Mouse (Mus musculus) macrophage (primary cell): ENCODE measurements around the gene Tagln2. TPM values are rescaled to one million over a fixed set of nuclear protein-coding genes. Genes with fewer than 3 reads are reported as not detected.
A peak's percentile ranks its signal among the peaks of the same experiment; 100 is the strongest.

Experiments
- H3K27ac ChIP-seq: fragments of 350-480 bp; formaldehyde crosslinking; 2 replicates; pipeline ENCODE4 v1.9.0; 2021
- H3K36me3 ChIP-seq: fragments of 350-480 bp; formaldehyde crosslinking; 2 replicates; pipeline ENCODE4 v1.9.0; 2021; ENCODE audit errors: inconsistent target
- H3K4me3 ChIP-seq: fragments of 350-480 bp; formaldehyde crosslinking; 2 replicates; pipeline ENCODE4 v1.9.0; 2021; ENCODE audit errors: inconsistent target
- H3K79me2 ChIP-seq: fragments of 350-480 bp; formaldehyde crosslinking; 2 replicates; pipeline ENCODE4 v1.9.0; 2021; ENCODE audit errors: inconsistent target
- WGBS: methylation state at CpG from one replicate; pipeline ENCODE4 v1.1.7; 2026; ENCODE audit warnings: inconsistent platforms; ENCODE audit not compliant: missing documents; 5-methylcytosine and 5-hydroxymethylcytosine counted together
- polyA plus RNA-seq: library from polyadenylated mRNA; stranded (reverse); fragments of 250-400 nt; gene quantifications from 3 replicates; pipeline ENCODE4 v1.2.4, GENCODE M21; 2018; ENCODE audit warnings: inconsistent platforms

Tagln2 gene
- polyA plus RNA-seq, 1 experiment from 2014 or later = 441 TPM

DNA sequence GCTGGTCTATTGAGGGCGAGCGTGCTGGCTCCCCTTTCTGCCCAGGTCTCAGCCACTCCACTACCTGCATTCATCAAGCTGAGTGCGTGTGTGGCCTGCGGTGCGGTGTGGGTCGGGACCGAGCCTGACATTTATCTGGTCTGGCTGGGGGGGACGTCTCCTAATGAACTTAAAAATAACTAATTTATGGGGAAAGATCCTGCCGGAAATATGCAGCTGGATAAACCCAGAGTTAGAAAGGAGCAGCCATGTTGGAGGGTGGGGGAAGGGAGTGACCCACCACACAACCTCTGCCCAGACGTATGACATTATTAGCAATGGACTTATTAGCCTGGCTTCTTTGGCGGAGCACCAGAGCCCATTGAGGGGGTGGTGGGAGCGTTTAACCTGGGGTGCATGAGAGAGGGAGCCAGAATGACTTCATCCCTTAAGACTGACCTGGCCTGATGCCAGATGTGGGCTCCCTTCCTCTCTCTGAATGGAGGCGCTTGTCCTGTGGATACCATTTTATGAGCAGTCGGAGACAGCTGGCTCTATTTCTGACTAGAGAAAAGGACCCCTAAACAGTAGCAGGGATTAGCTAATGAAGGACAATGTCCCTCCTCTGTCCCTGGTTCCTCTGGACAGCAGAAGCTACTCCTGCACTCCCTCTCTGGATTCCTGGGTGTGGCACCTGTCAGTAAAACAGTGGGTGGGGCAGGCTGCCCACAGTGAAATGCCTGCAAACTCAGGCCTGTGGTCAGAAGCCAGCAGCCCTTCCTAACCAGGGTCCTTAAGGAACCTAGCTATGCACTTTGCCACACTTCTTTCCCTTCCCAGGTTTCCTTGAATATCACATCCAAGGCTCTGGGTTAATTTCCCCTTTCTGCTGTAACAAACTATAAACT lies 3.5 kb downstream of the Tagln2 start:
- H3K36me3 ChIP-seq = peaks cover 29% of the 10 kb centered on the region; the same call in 1 of the 2 replicates
- 34% methylated on average over 14 of the region's 14 CpGs for WGBS

GRCm38 (mm10) chr1:172504756-172505155 lies 4.9 kb downstream of the Tagln2 start:
- H3K27ac ChIP-seq = no peak overlapping the region
- peaks cover 59% of the 10 kb centered on the region for H3K79me2 ChIP-seq
- WGBS = 80% methylated on average over 8 of the region's 8 CpGs
- H3K36me3 ChIP-seq = peaks cover 29% of the 10 kb centered on the region; the same call in 1 of the 2 replicates
- H3K4me3 ChIP-seq = no peak overlapping the region

More for the DNA sequence above, 3.5 kb downstream of the Tagln2 start:
- H3K79me2 ChIP-seq = peaks cover 59% of the 10 kb centered on the region
- peak overlapping the region; percentile 82 for H3K4me3 ChIP-seq
- H3K27ac ChIP-seq = peak overlapping the region; percentile 96

DNA sequence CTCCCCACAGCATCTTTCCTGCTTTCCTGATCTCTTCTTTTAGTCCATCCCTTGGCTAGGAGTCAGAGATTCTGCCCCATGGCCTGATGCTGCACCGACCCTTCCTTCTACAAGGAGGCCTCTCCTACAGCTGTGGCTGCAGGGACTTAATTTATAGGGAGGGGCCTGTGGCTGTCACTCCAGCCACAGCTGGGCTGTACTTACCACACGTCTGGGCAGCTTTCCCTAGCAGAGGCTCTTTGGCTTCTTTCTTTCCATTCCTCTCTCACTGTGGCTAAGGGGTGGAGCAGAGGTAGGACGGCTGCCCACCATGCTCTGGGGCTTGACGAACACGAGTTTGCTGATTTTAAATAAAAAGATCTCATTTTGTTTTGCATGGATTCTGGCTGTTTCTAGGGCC lies 7.2 kb downstream of the Tagln2 start:
- H3K36me3 ChIP-seq = peaks cover 29% of the 10 kb centered on the region; the same call in 1 of the 2 replicates
- no peak overlapping the region for H3K4me3 ChIP-seq
- H3K79me2 ChIP-seq = peaks cover 41% of the 10 kb centered on the region
- WGBS = 40% methylated on average over 5 of the region's 5 CpGs
- H3K27ac ChIP-seq = no peak overlapping the region

GRCm38 (mm10) chr1:172507701-172508100 lies 7.9 kb downstream of the Tagln2 start:
- Histone ChIP-seq H3K79me2 (peaks cover 34% of the 10 kb centered on the region), H3K4me3 (no peak overlapping the region), H3K36me3 (peaks cover 29% of the 10 kb centered on the region; the same call in 1 of the 2 replicates), H3K27ac (no peak overlapping the region)
- WGBS = 94% methylated on average over 2 of the region's 3 CpGs

- Histone ChIP-seq H3K79me2 (peaks cover 29% of the 10 kb centered on the region), H3K27ac (no peak overlapping the region), H3K4me3 (no peak overlapping the region), H3K36me3 (peaks cover 29% of the 10 kb centered on the region; the same call in 1 of the 2 replicates)
- WGBS = 73% methylated on average over 2 of the region's 2 CpGs
Observed at GRCm38 (mm10) chr1:172508172-172508571, 8.3 kb downstream of the Tagln2 start.

- no peak overlapping the region for H3K27ac ChIP-seq
- no peak overlapping the region for H3K4me3 ChIP-seq
- H3K79me2 ChIP-seq = peaks cover 19% of the 10 kb centered on the region
- peaks cover 29% of the 10 kb centered on the region; the same call in 1 of the 2 replicates for H3K36me3 ChIP-seq
- 80% methylated on average over 5 of the region's 5 CpGs for WGBS
Observed at GRCm38 (mm10) chr1:172509235-172509634, 9.4 kb downstream of the Tagln2 start.

- no peak overlapping the region for H3K27ac ChIP-seq
- WGBS = 56% methylated on average over 8 of the region's 8 CpGs
Observed at GRCm38 (mm10) chr1:172509983-172510382, 10.1 kb downstream of the Tagln2 start.

DNA sequence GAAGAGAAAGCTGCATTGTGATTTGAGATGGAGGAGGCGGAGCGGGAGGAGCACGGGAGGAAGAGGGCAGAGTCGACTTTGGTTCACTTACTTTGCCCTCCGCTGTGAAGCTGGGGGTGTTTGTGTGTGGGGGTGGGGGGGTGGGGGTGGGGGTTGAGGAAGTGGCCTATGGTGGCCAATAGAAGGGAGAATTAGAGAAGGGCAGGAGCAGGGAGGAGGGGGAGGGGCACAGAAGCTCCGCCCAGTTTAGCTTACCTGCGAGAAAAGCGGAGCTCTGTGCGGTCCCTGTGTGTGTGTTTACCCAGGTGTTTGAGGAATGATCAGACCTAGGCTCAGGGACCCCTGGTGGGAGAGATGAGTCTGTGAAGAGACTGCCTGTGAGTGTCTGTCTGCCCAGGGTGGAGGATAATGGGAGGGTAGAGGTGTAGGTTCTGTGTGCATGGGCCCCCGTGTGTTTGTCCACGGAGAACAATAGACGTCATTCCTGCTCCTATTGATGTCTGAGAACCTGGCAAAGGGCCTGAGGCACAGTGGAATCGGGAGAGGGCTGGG lies 10.7 kb downstream of the Tagln2 start:
- peaks cover 22% of the 10 kb centered on the region; the same call in 1 of the 2 replicates for H3K36me3 ChIP-seq
- 84% methylated on average over 10 of the region's 13 CpGs for WGBS
- peaks cover 6% of the 10 kb centered on the region for H3K79me2 ChIP-seq
- no peak overlapping the region for H3K27ac ChIP-seq
- no peak overlapping the region for H3K4me3 ChIP-seq

More at GRCm38 (mm10) chr1:172509983-172510382, 10.1 kb downstream of the Tagln2 start:
- no peak overlapping the region for H3K4me3 ChIP-seq
- H3K36me3 ChIP-seq = peaks cover 27% of the 10 kb centered on the region; the same call in 1 of the 2 replicates
- peaks cover 11% of the 10 kb centered on the region for H3K79me2 ChIP-seq

GRCm38 (mm10) chr1:172512962-172513361 lies 13.1 kb downstream of the Tagln2 start:
- WGBS = 3% methylated on average over 13 of the region's 13 CpGs
- no peaks in the 10 kb centered on the region for H3K79me2 ChIP-seq
- peak overlapping the region; percentile 98 for H3K27ac ChIP-seq
- H3K36me3 ChIP-seq = no peaks in the 10 kb centered on the region; the same call in 1 of the 2 replicates
- H3K4me3 ChIP-seq = peak overlapping the region; percentile 21

- H3K27ac ChIP-seq = peak overlapping the region; percentile 98
- H3K36me3 ChIP-seq = no peaks in the 10 kb centered on the region
- H3K79me2 ChIP-seq = no peaks in the 10 kb centered on the region
- 5% methylated on average over 17 of the region's 17 CpGs for WGBS
- peak overlapping the region; percentile 21 for H3K4me3 ChIP-seq
Observed at GRCm38 (mm10) chr1:172513525-172514212, 13.8 kb downstream of the Tagln2 start.

DNA sequence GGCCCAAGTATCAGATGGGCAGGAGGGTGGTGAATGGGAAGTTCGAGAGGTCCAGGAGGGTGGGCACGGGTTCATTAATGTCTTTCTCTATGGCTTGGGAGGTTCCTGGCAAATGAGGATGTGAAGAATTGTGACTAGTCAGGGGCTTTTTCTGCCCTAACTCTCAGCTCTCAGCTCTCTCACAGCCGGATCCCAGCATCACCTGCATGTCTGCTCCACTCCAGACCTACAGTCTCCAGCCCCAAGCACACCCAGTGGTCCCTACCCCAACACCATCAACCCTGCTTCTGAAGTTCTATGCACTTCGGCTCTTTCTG lies 14.3 kb downstream of the Tagln2 start:
- WGBS = 3% methylated on average over 4 of the region's 4 CpGs
- Histone ChIP-seq H3K36me3 (no peaks in the 10 kb centered on the region), H3K4me3 (no peak overlapping the region), H3K79me2 (no peaks in the 10 kb centered on the region), H3K27ac (peak overlapping the region; percentile 98)

DNA sequence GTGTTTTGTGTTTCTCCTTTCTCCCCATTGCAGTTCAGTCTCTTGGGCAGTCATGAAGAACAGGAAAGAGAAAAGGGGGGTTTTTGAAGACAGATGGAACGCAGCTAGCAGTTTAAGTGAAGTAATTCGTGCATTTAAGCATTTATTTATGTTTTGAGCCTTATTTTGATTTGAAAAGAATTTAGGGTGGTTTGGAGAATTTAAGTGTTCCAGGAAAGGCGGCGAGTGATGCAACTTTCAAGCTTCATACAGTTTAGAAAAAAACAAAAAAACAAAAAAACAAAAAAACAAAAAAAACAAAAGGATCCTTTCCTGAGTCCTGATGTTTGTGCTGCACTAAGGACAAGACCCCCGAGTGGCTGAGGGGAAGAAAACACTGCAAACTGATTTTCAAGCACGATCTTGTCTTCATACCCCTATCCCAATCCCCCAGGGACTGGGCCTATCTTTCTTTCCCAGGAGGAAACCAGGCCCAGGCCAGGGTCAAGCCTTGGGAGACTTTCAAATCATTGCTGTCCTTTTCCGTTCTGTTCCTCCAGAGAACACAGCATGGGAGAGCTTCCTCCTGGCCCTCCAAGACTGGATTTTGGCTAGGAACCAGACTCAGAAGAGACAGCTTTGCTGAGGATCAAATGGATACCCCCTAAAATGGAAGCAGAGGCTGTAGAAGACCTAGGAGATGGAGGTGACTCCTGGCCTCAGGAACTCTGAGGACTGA lies 14.9 kb downstream of the Tagln2 start:
- Histone ChIP-seq H3K27ac (peak overlapping the region; percentile 98), H3K4me3 (no peak overlapping the region), H3K79me2 (no peaks in the 10 kb centered on the region), H3K36me3 (no peaks in the 10 kb centered on the region)
- 32% methylated on average over 7 of the region's 7 CpGs for WGBS

DNA sequence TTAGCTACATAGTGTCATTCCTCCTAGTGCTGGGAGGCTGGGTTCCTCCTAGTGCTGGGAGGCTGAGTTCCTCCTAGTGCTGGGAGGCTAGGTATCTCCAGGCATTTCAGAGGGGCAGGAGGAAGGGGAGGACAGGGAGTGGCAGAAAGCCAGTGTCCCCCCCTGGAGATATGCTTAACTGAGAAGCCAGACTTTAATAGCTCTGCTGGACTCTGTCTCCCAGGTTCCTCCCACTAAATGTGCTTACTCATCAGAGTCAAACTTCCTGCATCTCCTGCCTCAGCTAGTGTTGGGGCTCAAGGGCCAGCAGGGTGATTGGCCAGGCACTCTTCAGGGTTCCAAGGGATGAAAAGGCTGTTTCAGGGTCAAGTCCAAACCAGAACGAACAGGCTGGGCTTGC lies 15.5 kb downstream of the Tagln2 start:
- 29% methylated on average over 1 of the region's 1 CpGs for WGBS
- peak overlapping the region; percentile 98 for H3K27ac ChIP-seq
- H3K79me2 ChIP-seq = no peaks in the 10 kb centered on the region
- no peaks in the 10 kb centered on the region for H3K36me3 ChIP-seq
- no peak overlapping the region for H3K4me3 ChIP-seq

- Histone ChIP-seq H3K4me3 (no peak overlapping the region), H3K27ac (no peak overlapping the region), H3K79me2 (no peaks in the 10 kb centered on the region), H3K36me3 (no peaks in the 10 kb centered on the region)
- 80% methylated on average over 4 of the region's 4 CpGs for WGBS
Observed at GRCm38 (mm10) chr1:172518013-172518412, 18.2 kb downstream of the Tagln2 start.
